Mouse (Mus musculus) G1E (cell line): ENCODE data around the gene Pld3.

Source experiments
- CTCF ChIP-seq: IDR thresholded peaks from 2 replicates; pipeline ENCODE4 v1.5.1; 2012; ENCODE audit warnings: low read depth, low read length, inconsistent platforms, mixed read lengths
- GATA1 ChIP-seq: IDR thresholded peaks from 2 replicates; pipeline ENCODE4 v1.6.1; 2012; ENCODE audit warnings: borderline replicate concordance, low read length, inconsistent platforms, mixed read lengths
- GATA2 ChIP-seq: IDR thresholded peaks from 2 replicates; pipeline ENCODE4 v1.6.1; 2012; ENCODE audit warnings: low read depth, low read length, inconsistent platforms, borderline replicate concordance
- POLR2AphosphoS5 ChIP-seq: IDR thresholded peaks from 2 replicates; pipeline ENCODE4 v1.6.1; 2012; ENCODE audit warnings: low read depth, low read length, inconsistent platforms; ENCODE audit not compliant: insufficient replicate concordance
- TAL1 ChIP-seq: conservative IDR thresholded peaks from 2 replicates; pipeline ENCODE4 v1.6.1; 2012; ENCODE audit warnings: low read depth, low read length, inconsistent platforms, mixed read lengths

DNA sequence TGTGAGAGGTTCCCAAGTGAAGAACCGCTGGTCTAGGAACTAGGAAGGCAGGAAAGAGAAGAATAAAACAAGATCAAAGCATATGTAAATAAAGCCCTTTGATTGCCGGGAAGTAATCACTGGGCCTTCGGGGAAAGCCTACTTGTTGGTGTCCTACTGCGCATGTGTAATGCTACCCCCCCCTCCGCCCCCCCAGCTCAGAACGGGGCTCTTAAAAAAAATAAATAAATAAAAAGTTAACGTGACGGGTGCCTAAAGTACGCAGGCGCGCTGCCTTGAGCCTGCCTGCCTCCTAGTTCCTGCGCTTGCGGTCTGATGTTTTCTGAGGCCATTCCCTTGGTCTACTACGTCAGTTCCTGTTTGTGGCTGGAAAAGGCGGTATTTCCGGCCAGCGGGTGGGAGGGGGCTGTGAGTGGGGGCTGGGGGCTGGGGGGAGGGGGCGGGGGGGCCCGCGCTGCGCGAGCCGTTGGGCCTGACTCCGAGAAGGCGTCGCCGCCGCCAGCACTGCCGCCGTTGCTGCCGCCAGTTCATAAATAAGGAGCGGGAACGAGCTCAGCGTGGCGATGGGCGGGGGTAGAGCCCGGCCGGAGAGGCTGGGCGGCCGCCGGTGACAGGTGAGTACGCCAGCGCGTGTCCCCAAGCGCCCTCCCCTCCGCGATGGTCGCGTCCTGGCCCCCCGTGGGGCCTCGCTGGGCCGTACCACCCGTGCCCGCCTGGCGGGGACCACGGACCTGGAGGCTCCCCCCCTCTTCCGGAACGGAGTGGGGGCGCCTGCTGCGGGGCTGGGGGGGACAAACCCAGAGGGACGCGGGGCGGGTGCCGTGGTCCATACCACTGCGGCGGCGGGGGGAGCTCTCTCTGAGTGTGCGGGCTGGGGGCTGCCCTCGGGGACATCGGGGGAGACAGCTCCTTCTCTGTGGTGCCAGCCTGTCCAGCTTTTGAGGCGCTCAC is 38.5 kb upstream of the Pld3 start, which contains the start of gene Akt2:
- TF ChIP-seq CTCF (no peak), GATA2 (no peak), GATA1 (no peak), POLR2AphosphoS5 (no peak), TAL1 (no peak)
